Mouse (Mus musculus): ENCODE data around the gene Cdt1.

The Cdt1 gene

DNA sequence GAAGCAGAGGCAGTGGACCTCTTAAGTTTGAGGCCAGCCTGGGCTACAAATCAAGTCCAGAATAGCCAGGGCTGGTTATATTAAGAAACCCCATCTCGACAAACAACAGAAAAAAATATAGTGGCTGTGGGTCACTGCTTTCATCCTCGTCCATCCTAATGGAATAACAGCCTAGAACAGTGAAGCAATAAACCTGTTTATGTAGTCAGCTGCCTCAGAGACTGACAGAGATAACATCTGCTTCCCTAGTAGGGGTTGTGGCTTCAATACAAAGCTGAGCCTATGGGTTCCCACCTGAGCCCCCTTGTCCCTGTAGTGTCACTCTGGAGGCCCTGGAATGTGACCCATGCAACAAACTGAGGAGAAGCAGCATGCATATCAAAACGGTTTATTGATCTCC, 6.4 kb downstream of the Cdt1 start:
- no peak for DNase-seq (ENCODE audit: extremely low spot score)

DNA sequence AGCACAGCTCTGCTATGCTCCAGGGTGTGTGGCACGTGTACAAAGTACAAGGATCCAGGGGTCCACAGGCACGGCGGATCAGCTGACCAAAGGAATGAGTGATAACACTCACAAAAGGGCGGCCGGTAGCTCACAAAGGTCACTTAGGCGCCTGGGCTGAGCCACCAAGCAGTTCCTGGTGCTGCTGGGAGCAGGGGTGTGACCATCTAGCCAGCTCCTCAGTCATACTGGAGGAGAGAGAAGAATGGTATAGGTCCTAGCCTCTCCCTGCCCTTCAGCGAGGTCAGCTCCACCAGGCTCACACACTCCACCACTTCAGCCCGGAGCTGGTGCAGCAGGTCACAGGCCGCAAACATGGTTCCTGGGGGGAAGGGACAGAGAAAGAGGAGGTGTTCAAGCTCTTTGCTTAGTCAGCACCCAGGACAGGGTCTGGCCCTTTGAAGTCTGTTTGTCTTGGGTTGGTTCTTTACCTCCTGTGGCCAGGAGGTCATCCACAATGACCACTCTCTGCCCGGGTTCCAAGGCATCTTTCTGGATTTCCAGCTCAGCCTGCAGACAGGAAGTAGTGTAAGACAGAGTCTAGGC, 6.9 kb downstream of the Cdt1 start:
- DNase-seq (ENCODE audit: extremely low spot score): no peak

DNA sequence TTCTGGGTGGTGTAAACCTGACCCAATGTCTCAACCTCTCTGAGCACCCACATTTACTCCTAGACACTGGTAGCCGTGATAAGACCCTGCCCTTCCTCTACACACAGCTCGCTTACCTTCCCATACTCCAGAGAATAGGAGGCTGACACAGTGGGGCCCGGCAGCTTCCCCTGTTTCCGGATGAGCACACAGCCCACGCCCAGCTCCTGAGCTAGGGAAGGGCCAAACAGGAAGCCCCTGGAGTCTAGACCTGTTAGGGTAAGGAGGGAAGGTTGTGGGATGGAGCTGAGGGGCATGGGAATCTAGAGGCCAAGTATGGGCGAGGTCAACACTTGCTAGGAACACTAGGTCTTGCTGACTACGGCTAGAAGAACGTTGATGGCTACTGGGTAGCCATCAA, 7.5 kb downstream of the Cdt1 start:
- no peak for DNase-seq (ENCODE audit: extremely low spot score)

DNA sequence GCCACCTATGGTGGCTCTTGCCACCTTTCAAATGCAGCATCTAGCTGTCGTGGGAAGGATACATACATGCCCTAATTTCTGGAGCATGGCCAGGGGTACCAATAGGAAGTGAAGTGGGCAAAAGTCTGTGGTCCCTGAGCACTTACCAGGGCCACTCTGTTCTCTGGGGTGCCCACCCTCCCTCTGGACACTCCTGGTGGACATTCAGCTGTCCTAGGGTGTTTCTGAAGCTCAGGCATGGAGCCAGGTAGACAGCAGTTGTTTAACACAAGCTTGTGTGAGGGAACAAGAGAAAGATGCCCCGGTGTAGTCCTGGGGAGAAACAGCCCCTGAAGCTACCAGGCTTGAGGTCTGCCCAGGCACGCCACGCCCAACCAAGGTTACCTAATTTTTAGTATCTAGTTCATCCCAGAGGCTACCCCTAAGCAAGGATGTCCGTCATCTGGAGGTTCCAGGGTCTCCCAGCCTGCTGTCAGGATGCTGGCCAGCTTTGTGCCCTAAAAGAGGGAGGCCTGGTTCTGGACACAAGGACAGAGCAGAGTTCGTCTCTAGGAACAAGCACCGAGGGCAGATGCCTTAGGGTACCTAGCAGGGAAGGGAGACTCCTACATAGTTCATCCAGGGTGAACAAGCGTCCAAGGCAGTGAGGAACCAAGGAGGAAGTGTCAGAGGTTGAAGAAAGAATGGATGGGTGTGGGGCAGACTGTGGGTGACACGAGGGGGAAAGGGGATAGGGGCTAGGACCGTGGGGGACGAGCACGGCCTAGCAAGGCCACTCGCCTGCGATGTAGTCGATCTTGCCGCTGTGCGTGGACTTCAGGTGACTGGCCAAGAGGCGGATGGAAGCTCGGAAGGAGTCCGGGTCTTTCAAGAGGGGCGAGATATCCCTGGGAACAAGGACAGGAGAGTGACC, 8.2 kb downstream of the Cdt1 start:
- DNase-seq (ENCODE audit: extremely low spot score): peak; percentile 42

DNA sequence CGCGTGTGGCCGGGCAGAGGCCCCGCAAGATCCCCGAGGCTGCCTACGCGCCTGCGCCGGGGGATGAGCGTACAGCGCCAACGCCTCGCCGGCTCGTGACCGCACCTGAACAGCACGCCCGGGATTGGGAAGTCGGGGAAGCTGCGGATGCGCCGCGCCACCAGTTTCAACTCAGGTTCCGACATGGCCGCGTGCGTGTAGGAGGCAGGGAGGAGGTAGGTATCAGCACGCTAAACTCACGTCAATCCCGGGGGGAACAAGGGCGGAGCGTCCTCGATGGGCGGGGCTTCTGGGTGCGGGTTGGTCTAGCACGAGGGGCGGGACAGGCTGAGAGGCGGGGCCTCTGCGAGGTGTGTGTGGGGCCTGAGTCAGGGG, 8.8 kb downstream of the Cdt1 start, which contains the start of gene Aprt:
Gene Aprt, minus strand, starts transcription at position 262 of the 375 bp plus-strand sequence.
- peak; percentile 98 for DNase-seq (ENCODE audit: extremely low spot score)

DNA sequence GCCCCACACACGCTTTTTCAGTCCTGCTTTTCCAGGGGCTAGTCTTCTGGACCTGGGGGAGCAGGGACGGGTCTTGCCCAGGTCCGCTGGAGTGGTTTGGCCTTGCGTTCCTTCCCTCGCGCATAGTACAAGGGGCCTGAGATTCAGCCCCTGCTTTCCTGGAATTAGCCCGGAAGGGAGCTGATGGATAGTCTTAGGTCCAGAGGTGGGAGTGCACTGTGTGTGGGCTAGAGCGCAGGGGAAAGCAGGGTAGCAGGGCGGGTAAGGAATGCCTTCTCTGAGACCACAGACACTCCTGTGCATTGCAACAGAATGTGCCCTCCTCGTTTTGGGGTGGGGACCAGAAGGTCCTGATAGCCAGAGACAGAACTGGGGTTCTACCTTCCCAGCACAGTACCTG, 9.3 kb downstream of the Cdt1 start:
- no peak for DNase-seq (ENCODE audit: extremely low spot score)

DNA sequence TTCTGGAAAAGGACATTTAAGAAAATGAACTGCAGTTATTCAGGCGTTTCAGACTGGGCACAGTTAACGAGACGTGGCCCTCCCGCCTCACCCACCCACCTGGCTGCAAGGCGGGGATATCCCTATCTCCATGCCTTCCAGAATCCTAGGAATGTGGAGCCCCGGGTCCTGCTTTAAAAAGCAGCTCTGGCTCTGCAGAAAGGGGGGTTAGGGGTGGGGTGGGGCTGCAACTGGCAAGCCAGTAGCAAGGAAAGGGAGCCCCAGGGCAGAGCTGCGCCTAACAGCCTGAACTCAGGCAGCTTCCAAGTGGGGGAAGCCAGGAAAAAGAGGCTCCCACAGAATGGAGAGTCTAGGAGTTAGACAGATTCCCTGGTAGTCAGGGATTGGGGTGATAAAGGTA, 11.4 kb downstream of the Cdt1 start:
- DNase-seq (ENCODE audit: extremely low spot score): peak; percentile 40

DNA sequence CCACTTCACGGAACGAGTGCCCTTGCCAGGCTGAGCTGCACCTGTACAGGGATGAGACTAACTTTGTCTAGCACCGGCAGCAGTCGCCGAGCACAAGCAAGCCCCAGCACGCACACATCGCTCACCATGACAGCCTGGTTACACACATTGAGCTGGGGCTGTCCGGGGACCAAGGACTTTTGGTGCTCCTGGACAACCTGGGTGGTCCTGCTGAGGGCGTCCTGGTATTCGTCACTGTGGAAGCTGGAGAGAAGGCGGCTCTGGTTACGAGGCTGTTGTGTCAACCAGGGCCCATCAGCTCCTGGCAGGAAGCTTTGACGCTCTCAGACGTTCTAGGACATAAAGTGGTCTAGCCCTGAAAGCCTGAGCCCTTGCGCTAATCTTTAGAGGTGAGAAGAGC, 13.1 kb downstream of the Cdt1 start:
- no peak for DNase-seq (ENCODE audit: extremely low spot score)

DNA sequence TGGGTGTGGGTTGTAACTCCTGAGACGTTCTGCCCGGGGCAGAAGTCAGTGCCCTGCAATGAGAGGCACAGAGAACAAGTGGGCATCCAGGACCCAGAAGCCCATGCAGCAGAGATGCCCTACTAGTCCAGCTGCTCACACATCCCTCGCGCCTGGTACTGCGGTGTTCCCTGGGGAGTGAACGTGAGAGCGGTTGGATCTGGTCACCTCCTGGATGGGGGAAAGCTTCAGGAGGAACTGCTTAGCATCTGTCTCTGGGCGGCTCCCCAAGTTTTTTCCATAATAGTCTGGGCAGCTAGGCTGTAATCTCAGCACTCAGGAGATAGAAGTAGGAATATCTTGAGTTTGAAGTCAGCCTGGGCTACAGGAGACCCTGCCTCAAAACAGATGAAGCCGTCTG, 17.2 kb downstream of the Cdt1 start:
- DNase-seq (ENCODE audit: extremely low spot score): no peak

DNA sequence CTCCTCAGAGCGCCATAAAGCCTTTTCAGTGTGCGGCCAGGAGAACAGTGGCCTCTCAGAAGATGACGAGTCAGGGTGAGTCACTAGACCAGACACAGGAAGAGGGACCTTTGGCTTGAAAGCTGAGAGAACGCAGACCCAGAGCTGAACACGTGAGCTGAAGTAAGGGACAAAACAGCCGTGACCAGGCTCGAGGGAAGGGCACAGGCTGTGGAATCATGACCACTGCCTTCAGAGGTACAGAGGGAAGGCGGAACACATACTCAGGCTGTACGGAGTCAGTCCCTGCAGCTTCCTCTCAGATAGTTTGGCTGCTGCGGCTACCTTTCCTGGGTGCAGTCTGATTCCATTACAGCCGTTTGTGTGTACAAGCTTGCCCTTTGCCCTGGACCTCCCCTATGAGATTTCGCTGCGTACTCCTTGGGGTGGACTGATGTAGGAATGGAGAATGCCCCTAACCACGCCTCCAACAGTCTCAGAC, 17.6 kb downstream of the Cdt1 start:
- no peak for DNase-seq (ENCODE audit: extremely low spot score)

DNA sequence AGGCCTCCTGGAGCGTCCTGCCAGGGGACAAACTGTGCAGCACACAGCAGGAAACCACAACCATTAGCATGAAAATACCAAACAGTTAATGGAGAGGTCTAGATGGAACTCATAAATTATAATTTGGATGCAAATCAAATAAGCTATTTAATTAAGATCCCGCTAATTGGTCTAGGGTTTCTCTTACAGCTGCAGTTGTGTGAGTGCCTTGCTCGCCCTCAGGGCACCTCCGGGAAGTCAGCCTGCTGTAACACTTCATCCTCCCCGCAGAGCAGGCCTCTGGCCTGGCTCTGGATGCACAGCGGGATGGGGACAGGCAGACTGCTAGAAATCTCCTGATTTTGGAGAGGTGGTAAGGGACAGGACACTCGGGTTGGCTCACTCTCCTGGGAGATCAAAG, 18.4 kb downstream of the Cdt1 start:
- no peak for DNase-seq (ENCODE audit: extremely low spot score)

DNA sequence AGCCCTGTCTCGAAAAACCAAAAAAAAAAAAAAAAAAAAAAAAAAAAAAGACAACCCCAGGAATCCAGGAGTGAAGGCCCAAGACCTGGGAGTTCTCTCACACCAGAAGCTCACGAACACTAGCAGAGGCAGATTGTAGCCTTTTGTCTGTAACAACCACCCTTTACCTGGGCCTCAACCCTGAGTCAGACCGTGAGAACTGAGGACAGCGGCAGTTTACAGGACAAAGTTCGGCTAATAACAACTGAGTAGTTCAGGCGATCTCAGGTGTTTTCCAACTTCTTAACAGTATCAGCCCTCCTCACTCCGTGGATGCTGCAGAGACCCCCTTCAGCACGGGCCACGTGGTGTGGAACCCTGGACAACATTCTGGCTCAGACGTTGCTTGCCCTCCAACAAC, 18.9 kb downstream of the Cdt1 start:
- DNase-seq (ENCODE audit: extremely low spot score): no peak

DNA sequence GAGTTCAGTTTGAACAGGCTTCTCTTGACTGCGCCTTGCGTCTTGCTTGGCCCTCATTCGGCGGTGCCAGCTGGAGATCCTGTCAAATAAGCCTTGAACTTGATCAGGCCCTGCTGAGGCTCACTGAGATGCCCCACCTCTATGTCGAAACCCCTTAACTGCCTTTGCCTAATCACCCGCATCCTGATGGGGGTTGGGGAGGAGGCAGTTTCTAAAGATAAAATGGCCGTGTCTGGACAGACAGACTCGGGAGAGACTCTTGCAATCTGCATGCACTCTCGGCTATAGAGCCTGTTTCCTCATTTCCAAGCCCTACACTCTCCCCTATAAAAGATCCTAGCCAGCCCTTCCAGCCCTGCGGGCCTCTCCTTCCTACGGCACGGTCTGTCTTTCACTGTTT, 25.4 kb downstream of the Cdt1 start:
- no peak for DNase-seq (ENCODE audit: extremely low spot score)

DNA sequence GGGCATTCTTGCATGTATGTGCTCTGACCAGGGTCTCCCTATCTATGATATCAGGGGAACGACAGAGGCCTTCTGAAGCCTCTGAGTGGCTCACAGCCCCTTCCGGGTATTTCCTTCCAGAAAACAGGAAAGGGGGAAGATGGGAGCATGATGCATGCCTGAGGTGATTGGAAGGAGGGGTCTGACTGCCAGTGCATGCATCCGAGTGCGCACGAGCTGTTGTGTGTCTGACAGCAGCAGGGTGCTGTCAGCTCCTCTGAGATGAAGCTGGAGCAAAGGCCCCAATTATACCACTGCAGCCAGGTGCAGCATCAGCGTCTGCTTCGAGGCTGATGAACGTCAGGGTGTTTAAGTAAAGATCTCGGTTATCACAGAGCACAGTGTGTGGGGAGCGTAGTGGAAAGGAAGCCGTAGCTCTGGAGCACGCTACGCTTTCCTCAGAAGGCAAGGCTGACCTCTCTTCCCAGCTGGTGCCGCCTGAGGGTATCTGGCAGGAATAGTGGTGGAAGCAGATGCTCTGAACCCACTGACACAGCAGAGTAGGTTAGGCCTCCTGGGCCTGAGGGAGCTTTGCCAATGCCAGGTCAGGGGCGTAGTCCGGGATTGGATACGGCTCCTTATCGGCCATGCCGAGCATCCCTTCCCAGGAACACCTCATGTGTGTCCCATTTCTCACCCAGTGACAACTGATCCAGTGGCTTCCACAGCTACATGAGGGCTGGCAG, 26.1 kb downstream of the Cdt1 start:
- no peak for DNase-seq (ENCODE audit: extremely low spot score)

DNA sequence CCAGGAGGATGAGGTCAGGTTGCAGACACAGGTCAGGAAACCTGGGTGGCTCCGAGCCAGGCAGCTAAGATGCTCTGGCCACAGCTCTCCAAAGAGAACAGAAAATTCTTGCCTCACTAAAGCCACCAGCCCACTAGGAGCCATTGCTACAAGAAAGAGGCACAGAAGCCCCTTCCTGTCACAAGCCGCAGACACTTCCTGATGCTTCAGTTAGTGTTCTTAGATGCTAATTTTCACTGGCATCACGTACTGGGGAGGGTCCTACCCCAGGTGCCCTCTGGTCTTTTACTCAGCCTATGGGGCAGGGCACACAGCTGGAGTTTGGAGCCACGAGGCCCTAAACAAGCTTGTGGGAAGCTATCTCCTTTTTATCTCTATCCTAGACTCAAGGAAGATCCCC, 28.2 kb downstream of the Cdt1 start:
- DNase-seq (ENCODE audit: extremely low spot score): no peak

DNA sequence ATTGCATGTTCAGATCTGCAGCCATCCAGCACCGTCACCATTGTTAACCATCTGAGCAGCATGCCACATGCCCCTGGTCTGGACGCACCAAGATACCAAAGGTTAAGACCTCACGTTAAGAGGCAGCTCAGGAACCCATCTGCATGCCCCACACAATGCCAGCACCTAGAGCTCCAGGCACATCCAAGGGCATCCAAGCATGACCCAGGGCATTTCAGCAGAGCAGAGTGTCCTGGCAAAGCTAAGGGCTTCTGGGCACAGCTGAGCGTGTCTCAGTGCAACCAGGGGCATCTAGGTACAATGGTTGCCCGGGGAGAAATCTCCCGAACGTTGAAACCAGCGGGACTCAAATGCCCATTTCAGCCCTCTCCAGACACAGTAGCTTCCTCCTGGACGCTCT, 32.9 kb downstream of the Cdt1 start:
- no peak for DNase-seq (ENCODE audit: extremely low spot score)

DNA sequence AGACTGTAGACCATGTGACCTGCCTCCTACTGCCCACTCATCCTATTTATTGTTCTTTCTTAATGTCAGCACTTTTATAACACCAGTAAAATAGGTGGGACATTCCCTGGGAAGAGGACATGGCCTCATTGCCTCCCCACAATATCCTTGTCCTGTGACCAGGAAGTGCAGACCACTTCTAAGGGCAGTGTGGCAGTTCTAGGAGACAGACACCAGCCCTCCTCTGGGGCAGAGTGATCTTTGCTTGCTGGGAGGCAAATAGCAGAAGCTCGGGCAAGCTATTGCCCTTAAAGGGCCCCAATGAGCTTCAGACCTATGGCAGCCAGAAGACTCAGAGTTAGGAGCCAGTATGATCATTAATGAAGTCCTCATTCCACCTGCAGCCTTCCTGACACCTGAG, 36.8 kb downstream of the Cdt1 start:
- no peak for DNase-seq (ENCODE audit: extremely low spot score)

DNA sequence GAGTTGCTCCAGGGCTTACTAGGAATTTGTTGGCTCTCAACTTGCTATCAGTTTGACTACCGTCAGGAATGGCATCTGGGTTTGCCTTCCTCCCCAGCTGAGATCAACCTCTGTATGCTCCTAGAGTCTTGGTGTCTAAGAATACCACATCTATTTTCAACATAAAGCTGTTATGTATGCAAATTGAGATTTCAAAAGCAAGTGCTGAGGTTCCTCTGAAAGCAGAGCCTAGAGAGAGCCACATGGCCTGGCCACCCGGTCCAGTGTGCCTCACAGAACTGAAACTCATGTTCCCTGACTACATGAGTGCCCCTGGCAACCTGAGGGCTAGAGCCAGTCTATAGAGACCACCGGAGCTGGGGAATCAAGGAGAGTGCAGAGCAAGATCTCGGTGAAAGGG, 37.6 kb downstream of the Cdt1 start:
- no peak for DNase-seq (ENCODE audit: extremely low spot score)

DNA sequence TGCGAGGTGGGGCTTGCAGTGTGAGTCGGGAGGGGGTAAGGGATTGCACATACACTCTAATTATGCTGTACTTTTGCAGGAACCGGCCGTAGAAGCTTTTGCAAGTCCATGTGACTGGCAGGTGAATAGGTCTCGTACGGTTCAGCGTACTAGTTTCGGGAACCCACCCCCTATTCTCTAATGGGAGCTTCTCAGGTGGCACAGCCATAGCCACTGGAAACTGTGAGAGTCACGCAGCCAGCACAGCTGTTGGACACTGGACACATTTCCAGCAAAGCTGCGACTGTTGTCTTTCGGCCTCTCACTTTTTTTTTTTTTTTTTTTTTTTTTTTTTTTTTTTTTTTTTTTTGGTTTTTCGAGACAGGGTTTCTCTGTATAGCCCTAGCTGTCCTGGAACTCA, 39.0 kb downstream of the Cdt1 start:
- DNase-seq (ENCODE audit: extremely low spot score): no peak

DNA sequence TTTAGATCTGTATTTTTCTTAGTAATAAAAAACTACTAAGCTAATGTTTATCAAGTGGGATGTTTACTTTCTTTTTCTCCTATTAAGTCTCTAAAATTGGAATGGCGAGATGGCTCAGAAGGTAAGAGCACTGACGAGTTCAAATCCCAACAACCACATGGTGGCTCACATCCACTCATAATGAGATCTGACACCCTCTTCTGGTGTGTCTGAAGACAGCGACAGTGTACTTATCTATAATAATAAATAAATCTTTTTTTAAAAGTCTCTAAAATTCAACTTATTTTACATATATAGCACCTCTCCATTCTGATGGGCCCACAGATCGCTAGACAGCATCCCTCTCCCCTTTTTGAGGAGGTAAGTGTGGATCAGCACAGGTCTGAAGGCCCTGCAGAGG, 42.4 kb downstream of the Cdt1 start:
- no peak for DNase-seq (ENCODE audit: extremely low spot score)

DNA sequence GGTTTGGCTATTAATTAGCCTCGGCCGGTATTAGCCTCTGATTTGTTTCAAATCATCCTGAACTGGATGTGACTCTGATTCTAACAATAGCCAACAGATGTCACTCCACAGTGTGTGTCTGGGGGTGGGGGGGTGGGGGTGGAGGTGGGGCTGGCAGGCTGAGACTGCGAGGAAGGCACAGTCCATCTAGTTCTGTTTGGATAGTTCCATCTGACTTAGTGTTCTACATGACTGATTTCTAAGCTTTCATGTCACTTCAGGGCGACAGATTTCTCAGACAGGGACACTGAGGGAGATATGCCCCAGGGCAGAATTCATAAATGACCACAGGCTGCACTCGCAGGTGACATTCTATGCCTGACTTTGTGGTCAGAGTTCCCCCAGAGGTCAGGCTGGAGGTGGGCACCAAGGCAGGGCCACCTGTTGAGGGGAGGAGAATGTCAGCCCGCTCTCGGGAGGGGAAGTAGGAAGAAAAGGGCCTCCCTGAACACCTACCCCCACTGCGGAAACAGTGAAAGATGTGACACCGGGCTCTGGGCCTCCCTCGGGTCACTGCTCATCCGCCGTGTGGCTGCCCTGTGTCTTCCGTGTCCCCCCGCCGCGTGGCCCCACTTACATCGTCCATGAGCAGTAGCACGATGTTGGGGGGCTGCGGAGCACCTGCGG, 42.9 kb downstream of the Cdt1 start:
- peak; percentile 40 for DNase-seq (ENCODE audit: extremely low spot score)

Measured in embryo, embryonic 9.5 days (tissue).